Mouse (Mus musculus): ENCODE measurements around the gene Gm9745. TPM values are rescaled to one million over a fixed set of nuclear protein-coding genes. Genes with fewer than 3 reads are reported as not detected.
"Not testable (repeated sequence)": the region's sequence is repeated elsewhere in the genome, so short reads cannot be mapped to it uniquely, and the experiment has no call there.

Gene Gm9745
- polyA plus RNA-seq, 1 experiment from 2014 or later = not detected

- H3K9ac ChIP-seq (ENCODE audit: low read depth, low read length); H3K4me3 ChIP-seq (ENCODE audit: low read depth, low read length); H3K4me1 ChIP-seq (ENCODE audit: control insufficient read depth, insufficient read depth, low read length); H3K36me3 ChIP-seq (ENCODE audit: control insufficient read depth, insufficient read depth, low read length); H3K9me3 ChIP-seq (replicated peaks; ENCODE audit: control insufficient read depth, low read length, poor library complexity, severe bottlenecking); H3K27me3 ChIP-seq (ENCODE audit: control insufficient read depth, insufficient read depth, low read depth, low read length); H3K27ac ChIP-seq (ENCODE audit: low read length); ATAC-seq; H3K4me2 ChIP-seq (ENCODE audit: low read length): not testable (repeated sequence)
- WGBS = 87% methylated on average over 4 of the region's 4 CpGs
Measured at GRCm38 (mm10) chr13:8941110-8941509, 6.9 kb downstream of the Gm9745 start.

GRCm38 (mm10) chr13:8937611-8938140 lies 10.4 kb downstream of the Gm9745 start:
- H3K27ac ChIP-seq (ENCODE audit: low read length); H3K36me3 ChIP-seq (ENCODE audit: control insufficient read depth, insufficient read depth, low read length); H3K9me3 ChIP-seq (replicated peaks; ENCODE audit: control insufficient read depth, low read length, poor library complexity, severe bottlenecking); H3K4me1 ChIP-seq (ENCODE audit: control insufficient read depth, insufficient read depth, low read length); H3K4me2 ChIP-seq (ENCODE audit: low read length); H3K27me3 ChIP-seq (ENCODE audit: control insufficient read depth, insufficient read depth, low read depth, low read length); ATAC-seq; H3K4me3 ChIP-seq (ENCODE audit: low read depth, low read length); H3K9ac ChIP-seq (ENCODE audit: low read depth, low read length): not testable (repeated sequence)
- 77% methylated on average over 6 of the region's 6 CpGs for WGBS

- no peak overlapping the region for H3K9ac ChIP-seq (ENCODE audit: low read depth, low read length)
- H3K9me3 ChIP-seq (replicated peaks; ENCODE audit: control insufficient read depth, low read length, poor library complexity, severe bottlenecking) = no peaks in the 10 kb centered on the region
- no peaks in the 10 kb centered on the region for H3K4me1 ChIP-seq (ENCODE audit: control insufficient read depth, insufficient read depth, low read length)
- H3K4me2 ChIP-seq (ENCODE audit: low read length) = no peak overlapping the region
- H3K27ac ChIP-seq (ENCODE audit: low read length) = no peak overlapping the region
- no peaks in the 10 kb centered on the region for H3K27me3 ChIP-seq (ENCODE audit: control insufficient read depth, insufficient read depth, low read depth, low read length)
- H3K36me3 ChIP-seq (ENCODE audit: control insufficient read depth, insufficient read depth, low read length) = no peaks in the 10 kb centered on the region
- no peak for ATAC-seq
- no peak overlapping the region for H3K4me3 ChIP-seq (ENCODE audit: low read depth, low read length)
- 60% methylated on average over 2 of the region's 2 CpGs for WGBS
Measured at GRCm38 (mm10) chr13:8933499-8933898, 14.5 kb downstream of the Gm9745 start.

GRCm38 (mm10) chr13:8913890-8914289 lies 34.1 kb downstream of the Gm9745 start:
- H3K36me3 ChIP-seq (ENCODE audit: control insufficient read depth, insufficient read depth, low read length); H3K4me1 ChIP-seq (ENCODE audit: control insufficient read depth, insufficient read depth, low read length); H3K9ac ChIP-seq (ENCODE audit: low read depth, low read length); H3K27ac ChIP-seq (ENCODE audit: low read length); H3K27me3 ChIP-seq (ENCODE audit: control insufficient read depth, insufficient read depth, low read depth, low read length); ATAC-seq; H3K4me3 ChIP-seq (ENCODE audit: low read depth, low read length); H3K9me3 ChIP-seq (replicated peaks; ENCODE audit: control insufficient read depth, low read length, poor library complexity, severe bottlenecking); H3K4me2 ChIP-seq (ENCODE audit: low read length): not testable (repeated sequence)
- WGBS = 92% methylated on average over 8 of the region's 8 CpGs

- not testable (repeated sequence) for H3K9me3 ChIP-seq (replicated peaks; ENCODE audit: control insufficient read depth, low read length, poor library complexity, severe bottlenecking); ATAC-seq; H3K4me2 ChIP-seq (ENCODE audit: low read length); H3K4me1 ChIP-seq (ENCODE audit: control insufficient read depth, insufficient read depth, low read length); H3K36me3 ChIP-seq (ENCODE audit: control insufficient read depth, insufficient read depth, low read length); H3K4me3 ChIP-seq (ENCODE audit: low read depth, low read length); H3K27ac ChIP-seq (ENCODE audit: low read length); H3K9ac ChIP-seq (ENCODE audit: low read depth, low read length); H3K27me3 ChIP-seq (ENCODE audit: control insufficient read depth, insufficient read depth, low read depth, low read length)
- 94% methylated on average over 2 of the region's 2 CpGs for WGBS
Measured at GRCm38 (mm10) chr13:8905986-8906385, 42.0 kb downstream of the Gm9745 start.

Small RNA genes within 50 kb of the gene (microRNA-seq; reads per million reads assigned to microRNA genes)
- not detected for gene Gm22750

Other genes starting within 250 kb of the Gm9745 start
- gene Wdr37, start 76.3 kb downstream of the Gm9745 start, polyA plus RNA-seq (2015; fragmentation: Nextera tagmentation; extraction: Ambion mirVana) = 57.5 and 58.9 TPM in 2 replicates
- gene Idi1, start 62.7 kb downstream of the Gm9745 start, polyA plus RNA-seq (2015; fragmentation: Nextera tagmentation; extraction: Ambion mirVana) = 111 and 120 TPM in 2 replicates
- not detected in 2 replicates for gene Idi2, start 4.6 kb upstream of the Gm9745 start, polyA plus RNA-seq (2015; fragmentation: Nextera tagmentation; extraction: Ambion mirVana)
- gene Gtpbp4, start 47.9 kb upstream of the Gm9745 start, polyA plus RNA-seq (2015; fragmentation: Nextera tagmentation; extraction: Ambion mirVana) = 57.0 and 63.2 TPM in 2 replicates
- gene Larp4b, start 145.7 kb upstream of the Gm9745 start, polyA plus RNA-seq (2015; fragmentation: Nextera tagmentation; extraction: Ambion mirVana) = 41.6 and 42.6 TPM in 2 replicates

Data from midbrain, embryonic 16.5 days (tissue).